Mouse (Mus musculus) liver, embryonic 12.5 days (tissue): ENCODE data around the gene Celf3. TPM values are rescaled to one million over a fixed set of nuclear protein-coding genes. Genes with fewer than 3 reads are reported as not detected.

Source experiments
- polyA plus RNA-seq: library from polyadenylated mRNA; unstranded; fragments of >200 nt; fragmentation: Nextera tagmentation; extraction: Ambion mirVana; gene quantifications from 2 replicates; pipeline ENCODE4 v1.2.1, GENCODE M21; 2016

Celf3 gene
- polyA plus RNA-seq, 1 experiment from 2014 or later, result 0.44 TPM

Other genes starting within 250 kb of the Celf3 start
- not detected in 2 replicates for gene Gm4778, start 214.3 kb upstream of the Celf3 start, polyA plus RNA-seq
- 3.1 and 3.3 TPM in 2 replicates for gene Them4, start 168.2 kb upstream of the Celf3 start, polyA plus RNA-seq
- not detected in 2 replicates for gene Them5, start 136.2 kb upstream of the Celf3 start, polyA plus RNA-seq
- 0.17 and 0.21 TPM in 2 replicates for gene C2cd4d, start 115.9 kb upstream of the Celf3 start, polyA plus RNA-seq
- gene Rorc, start 105.5 kb upstream of the Celf3 start, polyA plus RNA-seq, result 0.49 and 0.70 TPM in 2 replicates
- 0.04 TPM in 1 of 2 replicates, not detected in the other for gene Lingo4, start 79.8 kb upstream of the Celf3 start, polyA plus RNA-seq
- gene Tdrkh, start 65.0 kb upstream of the Celf3 start, polyA plus RNA-seq, result 10.7 and 11.1 TPM in 2 replicates
- 56.4 and 61.8 TPM in 2 replicates for gene Mrpl9, start 35.0 kb upstream of the Celf3 start, polyA plus RNA-seq
- 0.13 and 0.31 TPM in 2 replicates for gene Oaz3, start 34.4 kb upstream of the Celf3 start, polyA plus RNA-seq
- gene Riiad1, start 2.0 kb downstream of the Celf3 start, polyA plus RNA-seq, result not detected in 2 replicates
- gene Snx27, start 104.4 kb downstream of the Celf3 start, polyA plus RNA-seq, result 23.9 and 25.1 TPM in 2 replicates
- not detected in 2 replicates for gene Gm10972, start 164.8 kb downstream of the Celf3 start, polyA plus RNA-seq
- 5.4 and 7.5 TPM in 2 replicates for gene Tuft1, start 180.6 kb downstream of the Celf3 start, polyA plus RNA-seq
- 3.0 and 3.3 TPM in 2 replicates for gene Selenbp2, start 215.3 kb downstream of the Celf3 start, polyA plus RNA-seq